Mouse (Mus musculus): ENCODE measurements around the gene Ttpal. TPM values are rescaled to one million over a fixed set of nuclear protein-coding genes. Genes with fewer than 3 reads are reported as not detected.

Ttpal gene
- polyA plus RNA-seq, 1 experiment from 2014 or later = 40.2 TPM

DNA sequence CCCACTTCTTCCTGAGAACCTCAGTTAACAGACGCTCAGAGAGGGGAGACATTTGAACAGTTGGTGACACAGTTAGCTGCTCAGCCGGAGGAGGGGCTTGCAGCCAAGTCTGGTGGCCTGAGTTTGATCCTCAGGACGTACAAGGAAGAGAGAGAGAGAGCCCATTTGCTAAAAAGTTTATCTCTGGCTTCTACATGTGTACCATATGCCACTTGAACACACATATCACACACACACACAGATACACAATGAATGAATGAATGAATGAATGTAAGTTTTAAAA is 5.3 kb upstream of the Ttpal start:
- DNase-seq (ENCODE audit: low spot score) = no peak
- ATAC-seq (ENCODE audit: low FRiP score) = no peak
- H3K36me3 ChIP-seq (ENCODE audit: control insufficient read depth, insufficient read depth, low read length) = no peaks in the 10 kb centered on the region
- no peak overlapping the region for H3K4me3 ChIP-seq (ENCODE audit: low read depth, low read length)
- H3K9me3 ChIP-seq (ENCODE audit: control insufficient read depth, low read length) = no peaks in the 10 kb centered on the region
- no peak overlapping the region for H3K27ac ChIP-seq (ENCODE audit: low read depth, low read length)
- H3K4me2 ChIP-seq (replicated peaks; ENCODE audit: low read depth, low read length) = no peak overlapping the region
- no peak overlapping the region for H3K9ac ChIP-seq (ENCODE audit: low read depth, low read length)
- 70% methylated on average over 3 of the region's 3 CpGs for WGBS
- H3K4me1 ChIP-seq (replicated peaks; ENCODE audit: control insufficient read depth, insufficient read depth, low read length) = no peaks in the 10 kb centered on the region
- H3K27me3 ChIP-seq (ENCODE audit: control insufficient read depth, insufficient read depth, low read length) = no peaks in the 10 kb centered on the region

DNA sequence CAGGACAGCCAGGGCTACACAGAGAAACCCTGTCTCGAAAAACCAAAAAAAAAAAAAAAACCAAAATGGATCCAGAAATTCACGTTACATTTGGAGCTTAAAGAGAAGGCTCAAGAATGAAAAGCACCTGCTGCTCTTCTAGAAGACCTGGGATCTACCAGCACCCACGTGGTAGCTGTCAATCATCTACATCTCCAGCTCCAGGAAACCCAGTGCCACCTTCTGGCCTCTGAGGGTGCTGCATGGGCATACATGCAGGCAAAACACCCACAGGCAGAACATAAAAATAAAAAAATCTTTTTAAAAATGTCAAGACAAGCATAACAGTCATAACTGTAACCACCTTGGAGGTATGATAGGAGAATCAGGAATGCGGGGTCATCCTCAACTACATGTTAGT is 4.5 kb upstream of the Ttpal start:
- no peaks in the 10 kb centered on the region for H3K9me3 ChIP-seq (ENCODE audit: control insufficient read depth, low read length)
- no peaks in the 10 kb centered on the region for H3K4me1 ChIP-seq (replicated peaks; ENCODE audit: control insufficient read depth, insufficient read depth, low read length)
- peak; percentile 24 for DNase-seq (ENCODE audit: low spot score)
- H3K27me3 ChIP-seq (ENCODE audit: control insufficient read depth, insufficient read depth, low read length) = no peaks in the 10 kb centered on the region
- no peak overlapping the region for H3K27ac ChIP-seq (ENCODE audit: low read depth, low read length)
- no peak overlapping the region for H3K4me3 ChIP-seq (ENCODE audit: low read depth, low read length)
- no peak overlapping the region for H3K4me2 ChIP-seq (replicated peaks; ENCODE audit: low read depth, low read length)
- 59% methylated on average over 4 of the region's 4 CpGs for WGBS
- H3K9ac ChIP-seq (ENCODE audit: low read depth, low read length) = no peak overlapping the region
- no peaks in the 10 kb centered on the region for H3K36me3 ChIP-seq (ENCODE audit: control insufficient read depth, insufficient read depth, low read length)
- ATAC-seq (ENCODE audit: low FRiP score) = no peak

DNA sequence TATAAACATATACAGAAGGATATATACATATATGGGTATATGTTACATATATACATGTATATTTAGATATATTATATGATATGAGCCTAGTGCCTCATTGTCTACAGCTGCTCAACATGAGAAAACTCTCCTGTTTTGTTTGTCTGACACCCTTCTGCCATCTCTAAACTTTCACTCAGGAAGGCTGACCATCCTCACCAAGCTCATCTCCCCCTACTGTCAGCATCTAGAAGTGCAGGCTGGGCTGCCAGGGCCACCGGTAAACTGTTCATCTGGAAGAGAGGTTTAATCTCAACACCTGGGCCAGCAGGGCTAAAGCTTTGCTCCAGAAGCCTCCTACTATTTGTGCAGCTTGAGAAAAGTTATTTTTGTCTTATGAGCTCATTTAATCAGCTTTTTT is 2.9 kb upstream of the Ttpal start:
- Histone ChIP-seq H3K9me3 (ENCODE audit: control insufficient read depth, low read length) (no peaks in the 10 kb centered on the region), H3K36me3 (ENCODE audit: control insufficient read depth, insufficient read depth, low read length) (no peaks in the 10 kb centered on the region), H3K27ac (ENCODE audit: low read depth, low read length) (no peak overlapping the region), H3K27me3 (ENCODE audit: control insufficient read depth, insufficient read depth, low read length) (no peaks in the 10 kb centered on the region), H3K4me3 (ENCODE audit: low read depth, low read length) (no peak overlapping the region), H3K4me1 (replicated peaks; ENCODE audit: control insufficient read depth, insufficient read depth, low read length) (no peaks in the 10 kb centered on the region; the same call in 1 of the 2 replicates), H3K4me2 (replicated peaks; ENCODE audit: low read depth, low read length) (no peak overlapping the region), H3K9ac (ENCODE audit: low read depth, low read length) (no peak overlapping the region)
- 4% methylated on average over 1 of the region's 1 CpGs for WGBS
- ATAC-seq (ENCODE audit: low FRiP score) (no peak), DNase-seq (ENCODE audit: low spot score) (peak; percentile 80)

DNA sequence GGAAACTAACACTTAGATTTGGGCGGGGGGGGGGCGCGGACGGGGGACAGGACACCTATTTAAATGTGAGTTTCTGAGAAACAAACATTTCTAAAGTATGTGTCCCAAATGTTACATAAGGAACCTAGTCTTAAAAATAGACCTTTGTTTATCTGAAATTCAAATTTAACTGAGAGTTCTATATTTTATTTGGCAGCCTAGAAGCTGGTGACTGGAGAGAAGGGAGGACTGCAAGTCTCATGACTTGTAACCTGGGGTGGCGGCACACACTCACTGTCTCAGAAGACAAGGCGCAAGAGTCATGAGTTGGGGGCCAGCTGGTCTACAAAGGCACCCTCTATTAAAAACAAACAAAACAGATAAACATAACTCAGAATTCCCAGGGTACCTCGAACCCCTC is 1.0 kb upstream of the Ttpal start:
- WGBS = 95% methylated on average over 7 of the region's 7 CpGs
- DNase-seq (ENCODE audit: low spot score) (no peak), ATAC-seq (ENCODE audit: low FRiP score) (no peak)
- Histone ChIP-seq H3K27ac (ENCODE audit: low read depth, low read length) (no peak overlapping the region), H3K27me3 (ENCODE audit: control insufficient read depth, insufficient read depth, low read length) (no peaks in the 10 kb centered on the region), H3K4me2 (replicated peaks; ENCODE audit: low read depth, low read length) (no peak overlapping the region), H3K4me1 (replicated peaks; ENCODE audit: control insufficient read depth, insufficient read depth, low read length) (no peaks in the 10 kb centered on the region; the same call in 1 of the 2 replicates), H3K4me3 (ENCODE audit: low read depth, low read length) (no peak overlapping the region), H3K36me3 (ENCODE audit: control insufficient read depth, insufficient read depth, low read length) (no peaks in the 10 kb centered on the region), H3K9ac (ENCODE audit: low read depth, low read length) (no peak overlapping the region), H3K9me3 (ENCODE audit: control insufficient read depth, low read length) (no peaks in the 10 kb centered on the region)

DNA sequence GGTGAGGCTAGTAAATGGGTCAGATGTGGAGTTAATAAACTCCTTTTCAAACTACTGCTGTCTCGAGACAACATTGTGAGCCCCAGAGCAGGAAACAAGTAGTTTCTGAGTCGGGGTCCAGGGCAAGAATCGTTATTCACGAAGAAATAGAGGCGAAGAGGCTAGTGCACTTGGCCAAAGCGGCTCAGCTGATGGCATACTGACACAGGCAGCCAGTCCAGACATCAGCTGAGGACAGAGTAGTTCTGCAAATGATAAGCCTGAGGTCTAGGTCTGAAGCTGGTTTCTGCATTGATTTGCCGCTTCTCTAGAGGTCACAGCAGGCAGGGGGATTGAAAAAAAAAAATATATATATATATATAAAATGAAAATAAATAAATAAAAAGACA is 408 bp upstream of the Ttpal start:
- no peak for DNase-seq (ENCODE audit: low spot score)
- H3K9me3 ChIP-seq (ENCODE audit: control insufficient read depth, low read length) = no peaks in the 10 kb centered on the region
- H3K4me3 ChIP-seq (ENCODE audit: low read depth, low read length) = peak overlapping the region; percentile 82; the same call in 1 of the 2 replicates
- H3K27ac ChIP-seq (ENCODE audit: low read depth, low read length) = no peak overlapping the region
- peak overlapping the region; percentile 87 for H3K4me2 ChIP-seq (replicated peaks; ENCODE audit: low read depth, low read length)
- no peaks in the 10 kb centered on the region for H3K36me3 ChIP-seq (ENCODE audit: control insufficient read depth, insufficient read depth, low read length)
- no peak for ATAC-seq (ENCODE audit: low FRiP score)
- no peak overlapping the region for H3K9ac ChIP-seq (ENCODE audit: low read depth, low read length)
- 81% methylated on average over 7 of the region's 7 CpGs for WGBS
- H3K27me3 ChIP-seq (ENCODE audit: control insufficient read depth, insufficient read depth, low read length) = no peaks in the 10 kb centered on the region
- H3K4me1 ChIP-seq (replicated peaks; ENCODE audit: control insufficient read depth, insufficient read depth, low read length) = no peaks in the 10 kb centered on the region; the same call in 1 of the 2 replicates

DNA sequence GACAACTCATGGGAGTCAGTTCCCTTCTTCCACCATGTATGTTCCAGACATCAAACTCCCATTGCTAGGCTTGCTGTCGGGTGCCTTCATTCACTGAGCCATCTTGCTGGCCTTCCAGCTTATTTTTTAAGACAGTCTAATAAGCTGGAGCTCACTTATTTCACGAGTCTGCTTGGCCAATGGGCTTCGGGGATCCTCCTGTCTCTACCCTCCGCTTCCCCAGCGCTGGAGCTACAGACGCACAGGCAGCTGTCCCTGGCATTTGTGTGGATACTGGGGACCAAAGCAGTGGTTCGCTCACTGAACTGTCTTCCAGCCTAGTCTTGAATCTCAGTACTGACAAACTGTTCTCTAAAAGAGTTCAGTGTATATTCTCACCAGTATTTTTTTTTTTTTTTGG is 4.0 kb downstream of the Ttpal start:
- Histone ChIP-seq H3K4me3 (ENCODE audit: low read depth, low read length) (no peak overlapping the region), H3K4me2 (replicated peaks; ENCODE audit: low read depth, low read length) (no peak overlapping the region), H3K9ac (ENCODE audit: low read depth, low read length) (no peak overlapping the region), H3K4me1 (replicated peaks; ENCODE audit: control insufficient read depth, insufficient read depth, low read length) (no peaks in the 10 kb centered on the region; the same call in 1 of the 2 replicates), H3K27ac (ENCODE audit: low read depth, low read length) (no peak overlapping the region), H3K27me3 (ENCODE audit: control insufficient read depth, insufficient read depth, low read length) (no peaks in the 10 kb centered on the region), H3K9me3 (ENCODE audit: control insufficient read depth, low read length) (no peaks in the 10 kb centered on the region), H3K36me3 (ENCODE audit: control insufficient read depth, insufficient read depth, low read length) (no peaks in the 10 kb centered on the region)
- DNase-seq (ENCODE audit: low spot score) (no peak), ATAC-seq (ENCODE audit: low FRiP score) (no peak)
- 87% methylated on average over 7 of the region's 7 CpGs for WGBS

DNA sequence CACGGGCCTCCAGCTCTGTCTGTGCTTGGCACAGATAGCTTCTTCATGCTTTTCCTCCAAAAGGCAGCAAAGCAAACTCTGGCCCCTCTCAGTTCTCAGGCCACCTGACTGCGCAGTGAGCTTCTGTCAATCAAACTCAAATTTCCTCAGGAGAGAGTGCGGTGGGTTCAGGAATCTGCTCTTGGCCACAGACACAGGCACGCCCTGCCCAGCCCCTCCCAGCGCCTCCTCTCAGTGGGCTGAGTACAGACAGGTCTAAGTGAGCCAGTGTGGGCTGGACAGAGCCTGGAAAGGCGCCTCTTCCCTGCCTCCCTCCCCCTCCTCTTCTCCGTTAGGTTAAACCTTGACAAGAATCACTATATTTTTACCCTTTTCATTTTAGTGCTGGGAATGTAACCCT is 5.9 kb downstream of the Ttpal start:
- H3K4me3 ChIP-seq (ENCODE audit: low read depth, low read length) = no peak overlapping the region
- H3K27ac ChIP-seq (ENCODE audit: low read depth, low read length) = no peak overlapping the region
- 84% methylated on average over 7 of the region's 7 CpGs for WGBS
- no peaks in the 10 kb centered on the region for H3K36me3 ChIP-seq (ENCODE audit: control insufficient read depth, insufficient read depth, low read length)
- H3K9me3 ChIP-seq (ENCODE audit: control insufficient read depth, low read length) = no peaks in the 10 kb centered on the region
- H3K27me3 ChIP-seq (ENCODE audit: control insufficient read depth, insufficient read depth, low read length) = no peaks in the 10 kb centered on the region
- DNase-seq (ENCODE audit: low spot score) (no peak), ATAC-seq (ENCODE audit: low FRiP score) (no peak)
- no peaks in the 10 kb centered on the region; the same call in 1 of the 2 replicates for H3K4me1 ChIP-seq (replicated peaks; ENCODE audit: control insufficient read depth, insufficient read depth, low read length)
- H3K9ac ChIP-seq (ENCODE audit: low read depth, low read length) = no peak overlapping the region
- H3K4me2 ChIP-seq (replicated peaks; ENCODE audit: low read depth, low read length) = no peak overlapping the region

DNA sequence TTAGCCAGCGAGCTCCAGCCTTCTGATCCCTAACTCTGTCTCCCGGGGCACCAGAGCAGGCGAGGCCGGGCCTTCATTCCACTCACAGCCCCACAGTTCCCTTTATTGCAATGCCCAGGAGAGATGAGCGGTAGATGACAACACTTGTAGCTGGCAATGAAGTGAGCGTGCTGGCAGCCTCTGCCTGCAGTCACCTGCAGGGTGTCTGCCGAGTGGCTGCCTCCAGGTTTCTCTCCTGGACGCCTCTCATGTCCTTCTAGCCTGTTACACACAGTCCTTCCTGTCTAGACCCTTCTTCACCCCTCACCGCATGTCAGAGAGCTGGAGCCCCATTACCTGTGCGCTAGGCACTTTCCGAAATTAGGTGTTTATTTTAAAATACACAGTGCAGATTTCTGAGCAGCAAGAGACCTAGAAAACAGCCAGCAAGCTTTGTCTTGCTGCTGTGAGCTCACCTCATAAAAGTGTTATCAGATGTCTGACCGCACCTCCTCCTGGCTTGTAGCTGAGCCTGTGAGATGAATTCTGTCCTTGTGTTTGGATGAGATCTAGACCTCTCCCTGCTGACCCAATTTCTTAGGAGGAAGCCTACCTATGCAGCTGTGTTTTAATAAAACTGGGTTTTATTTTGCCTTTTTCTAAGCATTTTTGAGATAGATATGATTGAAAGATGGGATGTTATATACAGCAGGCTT is 7.3 kb downstream of the Ttpal start:
- Histone ChIP-seq H3K9ac (ENCODE audit: low read depth, low read length) (no peak overlapping the region), H3K4me3 (ENCODE audit: low read depth, low read length) (no peak overlapping the region), H3K36me3 (ENCODE audit: control insufficient read depth, insufficient read depth, low read length) (no peaks in the 10 kb centered on the region), H3K9me3 (ENCODE audit: control insufficient read depth, low read length) (no peaks in the 10 kb centered on the region), H3K4me1 (replicated peaks; ENCODE audit: control insufficient read depth, insufficient read depth, low read length) (no peaks in the 10 kb centered on the region), H3K27me3 (ENCODE audit: control insufficient read depth, insufficient read depth, low read length) (no peaks in the 10 kb centered on the region), H3K27ac (ENCODE audit: low read depth, low read length) (no peak overlapping the region), H3K4me2 (replicated peaks; ENCODE audit: low read depth, low read length) (no peak overlapping the region)
- DNase-seq (ENCODE audit: low spot score) = no peak
- 89% methylated on average over 12 of the region's 12 CpGs for WGBS
- ATAC-seq (ENCODE audit: low FRiP score) = no peak

DNA sequence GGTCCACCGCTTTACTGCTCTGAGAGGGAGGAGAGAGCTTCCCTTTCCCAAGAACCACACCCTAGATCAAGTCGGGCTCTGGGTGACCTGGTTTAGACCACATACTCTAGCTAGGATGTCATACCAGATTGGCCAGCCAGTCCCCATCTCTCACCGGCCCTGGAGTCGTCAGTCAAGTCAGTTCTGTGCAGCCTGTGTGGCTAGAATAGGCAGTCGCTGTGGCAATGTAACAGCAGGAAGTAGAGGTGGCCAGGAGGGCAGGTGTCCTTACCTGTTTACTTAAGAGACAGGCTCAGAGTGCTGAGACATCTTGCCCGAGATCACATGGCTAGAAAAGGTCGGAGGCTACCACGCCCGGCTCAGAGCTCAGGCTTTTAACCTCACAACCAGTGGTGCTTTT is 9.1 kb downstream of the Ttpal start:
- no peak overlapping the region for H3K9ac ChIP-seq (ENCODE audit: low read depth, low read length)
- no peaks in the 10 kb centered on the region for H3K4me1 ChIP-seq (replicated peaks; ENCODE audit: control insufficient read depth, insufficient read depth, low read length)
- DNase-seq (ENCODE audit: low spot score) (no peak), ATAC-seq (ENCODE audit: low FRiP score) (no peak)
- H3K9me3 ChIP-seq (ENCODE audit: control insufficient read depth, low read length) = no peaks in the 10 kb centered on the region
- no peak overlapping the region for H3K4me3 ChIP-seq (ENCODE audit: low read depth, low read length)
- H3K4me2 ChIP-seq (replicated peaks; ENCODE audit: low read depth, low read length) = no peak overlapping the region
- H3K27me3 ChIP-seq (ENCODE audit: control insufficient read depth, insufficient read depth, low read length) = no peaks in the 10 kb centered on the region
- H3K27ac ChIP-seq (ENCODE audit: low read depth, low read length) = no peak overlapping the region
- H3K36me3 ChIP-seq (ENCODE audit: control insufficient read depth, insufficient read depth, low read length) = no peaks in the 10 kb centered on the region
- 80% methylated on average over 9 of the region's 9 CpGs for WGBS

Measured in hindbrain, embryonic 11.5 days (tissue).